Mouse (Mus musculus): Measurements from ENCODE around the gene Rps27l.

Gene Rps27l

GRCm38 (mm10) chr9:66982085-66982484, 36.2 kb downstream of the Rps27l start:
- no peak for DNase-seq (ENCODE audit: low read depth, low spot score)

- no peak for DNase-seq (ENCODE audit: low read depth, low spot score)
Measured at GRCm38 (mm10) chr9:66985377-66985776, 39.5 kb downstream of the Rps27l start.

GRCm38 (mm10) chr9:66988198-66988887, 42.5 kb downstream of the Rps27l start:
- no peak for DNase-seq (ENCODE audit: low read depth, low spot score)

- DNase-seq (ENCODE audit: low read depth, low spot score), result no peak
Measured at GRCm38 (mm10) chr9:66988888-66989414, 43.1 kb downstream of the Rps27l start.

GRCm38 (mm10) chr9:66989581-66989980, 43.7 kb downstream of the Rps27l start:
- DNase-seq (ENCODE audit: low read depth, low spot score), result no peak

- DNase-seq (ENCODE audit: low read depth, low spot score), result no peak
Measured at GRCm38 (mm10) chr9:66990046-66990445, 44.2 kb downstream of the Rps27l start.

GRCm38 (mm10) chr9:66991021-66991749, 45.3 kb downstream of the Rps27l start:
- no peak for DNase-seq (ENCODE audit: low read depth, low spot score)

- DNase-seq (ENCODE audit: low read depth, low spot score), result no peak
Measured at GRCm38 (mm10) chr9:66991750-66992410, 46.0 kb downstream of the Rps27l start.

Data from ZHBTc4 (cell line).